ENCODE assay signal across 14 mouse cellular contexts in the genomic region with DNA sequence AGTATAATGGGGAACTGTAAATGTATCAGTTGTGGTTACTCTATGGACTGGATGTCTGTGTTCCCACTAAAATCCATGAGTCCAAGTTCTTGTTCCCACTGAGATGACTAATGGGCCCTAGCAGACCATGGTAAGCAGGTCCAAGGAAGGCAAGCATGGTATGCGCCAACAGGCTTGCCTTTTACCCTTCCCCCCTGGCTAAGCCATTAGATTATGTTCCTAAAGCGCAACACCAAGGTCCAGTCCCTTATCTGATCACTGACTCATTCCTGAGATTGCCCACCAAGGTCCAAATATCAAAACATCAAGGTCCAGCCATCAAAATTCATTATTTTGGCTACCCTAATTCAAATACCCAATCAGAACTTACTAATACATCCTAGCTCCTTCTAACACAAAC.
"Had no signal": no experiment of that assay in that cellular context is flagged by ENCODE, and none has a peak within 500 bp of the region (broad histone marks: within the 10 kb centered on the region; RNA-seq: fewer than 3 reads in every experiment).

No protein-coding gene starts in this region.

- DNase-seq: gastrocnemius, adult 2 months; gastrocnemius, postnatal 10 days; gastrocnemius, postnatal 36 days; heart, adult 2 months; heart, postnatal 14 days; heart, postnatal 36 days; kidney, adult 11 months; kidney, adult 2 months; kidney, adult 9 months; kidney, postnatal 14 days; kidney, postnatal 36 days; layer of hippocampus, adult 9-11 months; layer of hippocampus, postnatal 36 days; left cerebral cortex, postnatal 4 days had no signal
